Comparison of ENCODE assay signal across 10 mouse cellular contexts in the genomic region with DNA sequence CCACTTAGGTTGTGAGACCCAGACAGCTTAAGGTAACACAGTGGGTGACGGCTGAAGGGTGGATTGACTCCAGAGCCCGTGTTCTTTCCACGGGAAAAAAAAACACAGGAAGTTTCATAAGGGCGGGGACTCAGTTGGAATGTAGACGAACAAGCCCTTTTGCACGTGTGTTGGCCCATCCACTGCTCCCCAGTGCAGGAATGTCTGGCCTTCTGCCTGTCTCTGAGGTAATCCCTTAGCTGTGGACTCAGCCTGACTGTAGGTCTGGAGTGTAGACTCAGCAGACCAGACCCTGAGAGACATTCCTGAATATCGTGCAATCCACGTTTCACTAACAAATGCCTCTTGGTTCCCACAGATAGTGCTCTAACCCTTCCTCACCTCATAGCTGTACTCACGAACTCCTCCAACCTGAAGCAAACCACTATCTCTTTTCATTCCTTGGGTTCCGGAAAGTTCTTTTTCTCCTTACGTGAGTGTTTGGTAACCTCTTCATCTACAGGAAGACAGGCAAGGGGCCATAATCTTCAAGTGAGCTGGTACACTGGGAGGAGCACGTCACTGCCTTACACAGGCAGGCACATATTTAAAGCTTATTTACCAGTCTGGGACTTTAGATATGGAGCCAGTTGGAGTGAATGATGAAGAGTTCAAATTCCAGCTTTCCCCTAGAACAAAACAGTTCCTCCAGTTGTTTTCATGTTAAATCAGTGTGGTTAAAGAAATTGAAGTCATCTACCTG.
DNase-seq lines count a peak whose midpoint lies in the region; ATAC-seq and TF ChIP-seq lines count a peak whose summit lies in the region.
"Had no signal": no experiment of that assay in that cellular context is flagged by ENCODE, and none has a peak within 500 bp of the region (broad histone marks: within the 10 kb centered on the region; RNA-seq: fewer than 3 reads in every experiment).

No protein-coding gene starts in this region.

- peaks cover 18% of the 10 kb centered on the region for H3K27me3 ChIP-seq in limb, embryonic 12.5 days
- peaks cover 93% of the 10 kb centered on the region for H3K27me3 ChIP-seq in limb, embryonic 10.5 days (ENCODE audit: low read depth, poor library complexity, severe bottlenecking)
- no peaks in the 10 kb centered on the region for H3K27me3 ChIP-seq in midbrain, embryonic 14.5 days (ENCODE audit: control insufficient read depth, insufficient read depth, low read length)
- H3K27me3 ChIP-seq in forebrain, postnatal 0 days (ENCODE audit: insufficient read depth, low read length), result no peaks in the 10 kb centered on the region
- H3K27me3 ChIP-seq: liver, embryonic 15.5 days had no signal

- intact Hi-C loops in heart, postnatal 14 days (cut with DNase I), result no loop called here

- DNase-seq in limb, embryonic 10.5 days (ENCODE audit: low spot score), result no peak
- peak; percentile 32 for DNase-seq in gastrocnemius, adult 18-20 months (ENCODE audit: low spot score)
- DNase-seq in heart, postnatal 14 days, result peak; percentile 18 to 67
- peak; percentile 54 to 72 for DNase-seq in lung, postnatal 4 days
- no peak for DNase-seq in midbrain, embryonic 14.5 days
- DNase-seq in cerebellum, adult 8-10 months, result no peak
- no peak for DNase-seq in forebrain, postnatal 0 days
- DNase-seq: thymus, postnatal 36 days had no signal

- no peaks in the 10 kb centered on the region for H3K36me3 ChIP-seq in limb, embryonic 12.5 days
- H3K36me3 ChIP-seq in limb, embryonic 10.5 days, result no peaks in the 10 kb centered on the region
- no peaks in the 10 kb centered on the region for H3K36me3 ChIP-seq in midbrain, embryonic 14.5 days (ENCODE audit: control insufficient read depth, insufficient read depth, low read length)
- H3K36me3 ChIP-seq in forebrain, postnatal 0 days (ENCODE audit: insufficient read depth), result no peaks in the 10 kb centered on the region
- H3K36me3 ChIP-seq: liver, embryonic 15.5 days had no signal

- H3K9ac ChIP-seq in limb, embryonic 12.5 days (replicated peaks), result no peak overlapping the region
- no peak overlapping the region for H3K9ac ChIP-seq in midbrain, embryonic 14.5 days (replicated peaks; ENCODE audit: low read length)
- no peak overlapping the region for H3K9ac ChIP-seq in forebrain, postnatal 0 days
- H3K9ac ChIP-seq: liver, embryonic 15.5 days had no signal

- no peak overlapping the region for H3K4me2 ChIP-seq in limb, embryonic 12.5 days
- no peak overlapping the region for H3K4me2 ChIP-seq in midbrain, embryonic 14.5 days (ENCODE audit: low read length)
- H3K4me2 ChIP-seq in forebrain, postnatal 0 days (ENCODE audit: low read depth), result no peak overlapping the region
- H3K4me2 ChIP-seq: liver, embryonic 15.5 days had no signal

- ATAC-seq in limb, embryonic 12.5 days (ENCODE audit: insufficient number of reproducible peaks, insufficient read depth, low FRiP score, low TSS enrichment, low read depth), result 0 out of 2 replicates have a peak, but pooled peaks have one; percentile 47
- no peak for ATAC-seq in midbrain, embryonic 14.5 days (ENCODE audit: low FRiP score, low TSS enrichment)
- ATAC-seq in forebrain, postnatal 0 days, result no peak

- H3K4me1 ChIP-seq in limb, embryonic 12.5 days (replicated peaks), result no peaks in the 10 kb centered on the region
- no peaks in the 10 kb centered on the region for H3K4me1 ChIP-seq in limb, embryonic 10.5 days
- H3K4me1 ChIP-seq in midbrain, embryonic 14.5 days (ENCODE audit: control insufficient read depth, insufficient read depth, low read length), result no peaks in the 10 kb centered on the region
- H3K4me1 ChIP-seq in forebrain, postnatal 0 days (ENCODE audit: insufficient read depth), result no peaks in the 10 kb centered on the region
- H3K4me1 ChIP-seq: liver, embryonic 15.5 days had no signal

- no peaks in the 10 kb centered on the region for H3K9me3 ChIP-seq in limb, embryonic 12.5 days
- H3K9me3 ChIP-seq in limb, embryonic 10.5 days (replicated peaks), result no peaks in the 10 kb centered on the region
- no peaks in the 10 kb centered on the region for H3K9me3 ChIP-seq in midbrain, embryonic 14.5 days (ENCODE audit: control insufficient read depth, low read length)
- no peaks in the 10 kb centered on the region for H3K9me3 ChIP-seq in forebrain, postnatal 0 days (ENCODE audit: low read length)
- H3K9me3 ChIP-seq: liver, embryonic 15.5 days had no signal

- no peak overlapping the region for H3K27ac ChIP-seq in limb, embryonic 12.5 days
- no peak overlapping the region for H3K27ac ChIP-seq in limb, embryonic 10.5 days
- H3K27ac ChIP-seq in midbrain, embryonic 14.5 days (replicated peaks; ENCODE audit: low read depth, low read length), result no peak overlapping the region
- H3K27ac ChIP-seq in forebrain, postnatal 0 days (ENCODE audit: low read depth, low read length), result no peak overlapping the region
- H3K27ac ChIP-seq: liver, embryonic 15.5 days had no signal

- 74% methylated on average over 12 of the region's 12 CpGs for WGBS in limb, embryonic 12.5 days
- 80% methylated on average over 12 of the region's 12 CpGs for whole genome bisulfite sequencing in limb, embryonic 10.5 days
- WGBS in midbrain, embryonic 14.5 days, result 87% methylated on average over 12 of the region's 12 CpGs
- WGBS in forebrain, postnatal 0 days, result 82% methylated on average over 12 of the region's 12 CpGs

- TF ChIP-seq CTCF in forebrain, postnatal 0 days (IDR thresholded peaks at IDR 0.05; ENCODE audit: low read depth), result no peak

- H3K4me3 ChIP-seq in limb, embryonic 12.5 days (replicated peaks), result no peak overlapping the region
- no peak overlapping the region for H3K4me3 ChIP-seq in limb, embryonic 10.5 days
- no peak overlapping the region for H3K4me3 ChIP-seq in midbrain, embryonic 14.5 days (replicated peaks; ENCODE audit: low read depth, low read length)
- H3K4me3 ChIP-seq in forebrain, postnatal 0 days (ENCODE audit: low read depth, low read length), result no peak overlapping the region
- H3K4me3 ChIP-seq: liver, embryonic 15.5 days had no signal

Comparison
In these comparisons a context has a peak if more than half of its experiments do, and no peak if none do; other contexts are left out.
1. DNase-seq: peak in gastrocnemius, adult 18-20 months (single experiment), heart, postnatal 14 days (2 of 2) and lung, postnatal 4 days (2 of 2); none in limb, embryonic 10.5 days (single experiment), midbrain, embryonic 14.5 days (single experiment), cerebellum, adult 8-10 months (single experiment) and forebrain, postnatal 0 days (single experiment).